Mouse (Mus musculus) CD4-positive helper T cell, adult 2 months (primary cell): ENCODE data around the gene Ctdspl2.

ENCODE experiments used
- DNase-seq: peaks from one replicate; pipeline ENCODE4 v3.0.0-alpha.2; 2012; ENCODE audit warnings: low read depth, missing footprints, low spot score

The Ctdspl2 gene

DNA sequence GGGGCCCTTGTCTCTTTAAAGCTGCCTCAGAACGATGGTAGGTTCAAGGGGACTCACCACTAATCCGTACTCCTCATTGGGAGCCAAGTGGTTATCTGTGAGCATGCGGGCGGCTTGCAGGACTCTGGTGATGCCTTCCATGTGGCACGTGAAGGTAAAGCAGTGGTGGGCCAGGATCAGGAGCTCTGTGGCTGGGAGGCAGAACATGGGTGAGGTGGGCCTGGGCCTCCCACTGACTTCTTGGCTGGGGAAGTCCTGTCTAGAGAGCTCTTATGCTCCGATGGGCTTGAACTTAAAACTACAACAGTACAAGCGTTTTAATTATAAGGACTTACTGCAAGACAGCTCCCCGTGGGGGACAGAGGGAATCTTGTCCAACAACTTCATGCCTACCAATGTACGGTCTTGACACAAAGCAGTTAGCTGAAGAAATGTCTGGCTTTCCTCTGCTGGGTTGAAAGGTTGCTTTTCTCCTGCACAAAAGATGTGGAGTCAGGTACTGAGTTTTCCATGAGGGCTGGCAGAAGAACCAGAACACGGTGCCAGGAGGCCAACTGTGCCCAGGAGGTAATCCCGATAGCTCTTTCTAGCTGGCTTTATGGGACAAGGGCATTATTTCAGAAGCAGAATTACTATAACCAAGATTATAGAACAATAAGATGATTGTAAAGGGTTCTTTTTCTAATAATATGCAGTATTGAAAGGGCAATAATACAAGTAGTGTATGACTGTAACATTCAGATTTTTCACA is 103.7 kb downstream of the Ctdspl2 start:
- no peak for DNase-seq
